Mouse (Mus musculus) cerebellum, adult 8-10 months (tissue): ENCODE data around the gene Tomm20l.

Source experiments
- DNase-seq: peaks from one replicate; pipeline ENCODE4 v3.0.0; 2022

Gene Tomm20l

DNA sequence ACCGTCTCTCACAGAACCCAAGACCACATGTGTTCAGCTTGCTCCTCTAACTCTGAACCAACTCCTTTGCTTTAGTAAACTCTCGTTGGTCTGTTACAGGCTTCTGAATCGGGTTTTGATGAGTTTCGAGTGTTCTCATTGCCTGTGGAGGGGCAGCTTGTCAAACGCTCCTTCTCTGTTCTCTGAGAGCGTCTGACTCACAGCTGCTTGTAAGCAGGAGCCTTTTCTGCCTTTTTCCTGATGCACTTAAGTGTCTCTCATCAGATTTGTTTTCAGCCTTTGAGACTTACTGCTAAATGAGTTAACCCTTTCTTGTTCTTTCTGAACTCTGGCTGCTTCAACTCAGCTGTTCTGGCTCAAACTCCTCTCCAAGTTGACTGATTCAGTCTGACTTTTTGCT is 46.7 kb downstream of the Tomm20l start:
- no peak for DNase-seq

DNA sequence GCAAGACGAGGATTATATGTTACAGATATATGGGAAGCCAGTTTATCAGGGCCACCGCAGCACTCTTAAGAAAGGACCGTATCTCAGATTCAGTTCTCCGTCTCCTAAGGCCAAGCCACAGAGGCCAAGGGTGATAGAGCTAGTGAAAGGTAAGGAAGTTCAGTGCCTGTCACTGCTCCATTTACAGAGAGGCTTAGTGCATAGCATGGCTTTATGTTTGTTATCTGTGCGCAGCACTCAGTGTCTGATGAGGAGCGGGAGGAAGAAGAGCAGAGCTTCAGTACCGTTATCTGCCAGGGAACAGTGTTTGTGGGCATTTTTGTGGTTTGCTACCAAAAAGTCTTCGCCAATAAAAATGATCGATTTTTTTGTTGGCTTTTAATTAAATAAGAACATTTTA is 53.2 kb downstream of the Tomm20l start:
- no peak for DNase-seq

DNA sequence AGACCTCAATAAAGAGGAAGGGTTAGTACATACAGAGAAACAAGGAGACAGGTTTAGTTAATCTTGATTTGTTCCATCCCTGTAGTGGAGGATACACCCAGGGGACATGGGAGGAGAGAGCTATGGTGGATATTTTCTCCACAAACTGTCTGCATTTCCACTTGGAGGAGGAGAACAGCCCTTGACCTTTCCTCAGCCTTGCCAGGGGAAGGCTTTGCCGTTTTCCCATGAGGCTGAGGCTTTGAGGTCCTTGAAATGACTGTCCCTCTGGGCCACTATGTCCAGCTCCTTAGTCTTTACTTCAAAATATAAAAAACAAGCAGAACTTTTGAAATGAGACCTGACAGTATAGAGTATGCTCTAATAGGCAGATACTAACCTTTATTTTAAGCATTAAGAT is 58.7 kb downstream of the Tomm20l start:
- DNase-seq = no peak
